Mouse (Mus musculus) kidney, postnatal 4 days (tissue): ENCODE measurements around the gene Thsd7b.
"Not testable (repeated sequence)": the region's sequence is repeated elsewhere in the genome, so short reads cannot be mapped to it uniquely, and the experiment has no call there.

Source experiments
- DNase-seq, 2 experiments: peaks; one replicate each; pipeline ENCODE4 v3.0.0; 2021; ENCODE audit warnings: mixed read lengths in 2 of 2

Thsd7b gene

DNA sequence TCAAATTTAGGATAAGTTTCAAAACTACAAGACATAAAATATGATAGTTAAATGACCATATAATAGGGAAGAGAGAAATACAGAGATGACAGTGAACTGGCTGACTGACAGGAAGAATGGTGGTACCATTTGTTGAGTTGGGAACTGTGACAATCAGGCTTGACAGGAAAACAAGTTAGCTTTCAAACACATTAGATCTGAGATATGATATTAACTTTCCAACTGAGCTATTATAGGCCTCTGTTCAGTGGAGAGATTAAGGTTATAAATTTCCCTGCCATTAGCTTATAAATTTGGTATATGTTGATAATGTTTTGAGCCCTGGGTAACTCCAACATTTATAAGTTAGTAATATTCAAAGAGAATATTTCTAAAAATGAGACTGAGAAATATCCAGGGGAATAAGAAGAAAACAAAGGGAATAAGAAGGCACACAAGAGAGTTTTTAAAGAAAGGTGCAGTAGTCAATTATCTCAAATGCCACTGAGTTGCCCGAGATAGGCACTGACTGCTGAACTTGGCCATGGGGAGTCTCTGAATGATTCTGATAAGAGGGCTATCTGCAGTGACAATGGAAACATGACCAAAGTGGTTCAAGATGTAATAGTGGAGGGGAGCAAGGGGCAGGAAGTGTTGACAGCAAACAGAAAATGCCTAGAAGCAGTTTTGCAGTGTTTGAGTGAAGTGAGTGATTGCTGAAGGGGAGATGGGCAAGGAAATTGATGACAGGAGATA, 839.6 kb downstream of the Thsd7b start:
- DNase-seq = no peak

DNA sequence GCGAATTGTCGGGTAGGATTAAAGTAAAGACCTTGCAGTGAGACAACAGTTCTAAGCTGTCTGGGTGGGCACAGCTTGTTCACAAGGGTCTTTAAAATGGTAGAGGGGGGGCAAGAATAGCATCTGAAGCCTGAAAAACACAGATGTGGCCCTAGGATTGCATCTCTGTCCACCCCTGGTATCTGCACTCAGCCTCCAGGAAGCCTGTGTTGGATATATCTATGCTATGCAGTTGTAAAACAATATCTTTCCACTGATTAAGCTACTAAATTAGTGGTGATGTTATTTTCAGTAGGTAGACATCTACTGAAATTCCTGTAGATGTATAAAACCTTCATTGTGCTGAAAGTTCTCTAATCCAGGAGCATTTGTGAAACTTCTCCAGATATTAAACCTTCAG, 840.4 kb downstream of the Thsd7b start:
- DNase-seq = no peak

DNA sequence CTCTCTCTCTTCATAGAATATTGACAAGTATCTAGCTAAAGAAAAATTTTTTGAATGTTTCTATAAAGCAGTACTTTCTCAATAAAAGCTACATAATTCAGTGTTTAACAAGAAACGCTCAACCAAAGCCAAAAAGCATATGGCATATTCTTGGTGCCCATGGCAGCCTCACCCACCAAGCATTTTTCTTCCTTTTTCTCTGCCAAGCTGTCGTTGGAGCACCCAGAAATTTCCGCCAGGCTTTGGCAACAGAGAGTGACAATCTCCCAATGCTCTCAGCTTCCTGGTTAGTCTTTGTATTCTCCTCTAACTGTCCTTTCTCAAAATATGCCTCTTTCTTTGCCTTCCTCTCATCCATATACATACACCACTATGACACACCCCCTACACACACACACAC, 857.8 kb downstream of the Thsd7b start:
- no peak for DNase-seq

DNA sequence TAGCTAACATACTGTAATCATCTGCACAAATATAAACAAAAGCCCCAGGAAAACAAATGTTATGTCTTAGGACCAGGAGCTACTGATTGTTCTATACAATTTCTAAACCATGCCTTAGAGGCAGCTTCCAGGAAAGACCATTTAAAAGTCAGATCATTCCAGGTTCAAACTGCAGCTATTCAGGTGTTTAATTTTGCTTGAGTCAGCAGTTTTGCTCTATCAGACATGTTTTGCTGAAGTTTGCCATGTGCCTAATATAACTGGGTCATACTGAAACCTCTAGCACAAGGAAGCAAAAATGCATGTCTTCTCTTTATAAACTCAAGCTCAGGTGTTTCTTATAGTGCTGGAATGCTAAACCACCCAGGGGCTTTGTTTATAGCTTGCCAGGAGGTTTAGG, 893.1 kb downstream of the Thsd7b start:
- no peak for DNase-seq

DNA sequence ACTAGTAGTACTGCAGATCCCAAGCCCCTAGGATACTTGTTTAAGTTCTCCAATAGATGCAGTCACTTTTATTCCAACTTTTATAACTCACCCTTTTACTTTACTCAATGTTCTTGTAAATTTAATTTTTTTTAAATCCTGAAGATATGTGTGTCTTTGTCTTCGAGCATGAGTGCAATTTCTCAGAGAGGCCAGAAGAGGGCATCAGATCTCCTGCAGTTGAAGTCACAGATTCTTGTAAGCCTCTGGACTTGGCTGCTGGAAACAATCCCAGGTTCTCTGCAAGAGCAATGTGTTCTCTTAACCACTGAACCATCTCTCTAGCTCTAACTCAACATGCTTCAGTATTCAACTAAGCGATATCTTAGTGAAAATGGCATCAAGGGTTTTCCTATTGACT, 894.2 kb downstream of the Thsd7b start:
- no peak for DNase-seq

DNA sequence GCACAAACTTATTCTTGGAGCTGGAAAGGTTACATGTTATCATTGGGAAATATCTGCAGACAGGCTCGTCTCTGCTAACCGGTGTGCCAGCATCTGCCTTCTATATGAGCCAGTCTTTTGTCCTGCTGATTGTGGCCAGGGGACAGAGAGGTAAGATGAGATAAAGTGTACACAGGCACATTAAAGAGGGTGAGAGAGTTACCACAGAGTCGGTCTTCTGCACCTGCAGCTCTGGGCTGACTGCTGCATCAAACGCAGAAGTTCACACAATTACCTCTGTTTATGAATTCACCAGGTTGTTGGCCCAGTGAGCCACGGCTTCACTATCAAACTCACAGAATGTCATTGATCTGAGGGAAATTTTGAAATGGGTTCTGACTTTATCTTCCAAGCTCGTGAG, 896.8 kb downstream of the Thsd7b start:
- no peak for DNase-seq

DNA sequence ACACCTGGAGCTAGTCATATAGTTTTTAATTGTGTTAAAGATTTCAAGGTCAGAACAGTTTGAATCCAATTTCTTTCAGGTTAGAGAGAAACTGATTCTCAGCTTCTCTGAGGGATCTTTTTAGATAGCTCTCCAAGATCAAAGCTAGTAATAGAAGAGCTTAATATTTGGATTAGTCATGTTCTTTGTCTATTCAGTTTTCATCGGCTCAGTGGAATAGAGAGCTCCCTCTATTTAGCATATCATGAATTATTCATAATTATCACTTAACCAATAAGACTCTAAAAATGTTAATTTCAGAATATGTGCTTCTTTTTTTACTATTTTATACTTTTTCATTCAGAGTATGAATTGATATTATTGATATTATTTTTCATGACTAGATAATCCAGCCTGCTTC, 897.2 kb downstream of the Thsd7b start:
- no peak for DNase-seq

DNA sequence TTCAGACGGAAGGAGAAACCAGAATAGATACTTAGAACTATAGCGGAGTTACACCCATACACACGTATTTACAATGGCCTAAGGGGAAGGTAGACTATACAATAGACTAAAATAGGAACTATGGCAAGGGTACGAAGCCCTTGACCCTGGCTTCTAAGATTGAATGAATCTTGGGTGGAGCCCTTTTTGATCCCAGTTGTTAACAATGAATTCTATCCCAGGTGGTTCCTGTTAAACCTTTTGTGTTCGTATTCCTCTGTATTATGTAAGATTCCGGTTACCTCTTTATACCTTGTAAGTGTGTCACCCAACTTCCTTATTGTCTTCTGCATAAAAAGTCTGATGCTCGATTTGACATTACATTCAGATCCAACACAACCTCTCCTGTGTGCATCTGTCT, 913.7 kb downstream of the Thsd7b start:
- DNase-seq = not testable (repeated sequence)

DNA sequence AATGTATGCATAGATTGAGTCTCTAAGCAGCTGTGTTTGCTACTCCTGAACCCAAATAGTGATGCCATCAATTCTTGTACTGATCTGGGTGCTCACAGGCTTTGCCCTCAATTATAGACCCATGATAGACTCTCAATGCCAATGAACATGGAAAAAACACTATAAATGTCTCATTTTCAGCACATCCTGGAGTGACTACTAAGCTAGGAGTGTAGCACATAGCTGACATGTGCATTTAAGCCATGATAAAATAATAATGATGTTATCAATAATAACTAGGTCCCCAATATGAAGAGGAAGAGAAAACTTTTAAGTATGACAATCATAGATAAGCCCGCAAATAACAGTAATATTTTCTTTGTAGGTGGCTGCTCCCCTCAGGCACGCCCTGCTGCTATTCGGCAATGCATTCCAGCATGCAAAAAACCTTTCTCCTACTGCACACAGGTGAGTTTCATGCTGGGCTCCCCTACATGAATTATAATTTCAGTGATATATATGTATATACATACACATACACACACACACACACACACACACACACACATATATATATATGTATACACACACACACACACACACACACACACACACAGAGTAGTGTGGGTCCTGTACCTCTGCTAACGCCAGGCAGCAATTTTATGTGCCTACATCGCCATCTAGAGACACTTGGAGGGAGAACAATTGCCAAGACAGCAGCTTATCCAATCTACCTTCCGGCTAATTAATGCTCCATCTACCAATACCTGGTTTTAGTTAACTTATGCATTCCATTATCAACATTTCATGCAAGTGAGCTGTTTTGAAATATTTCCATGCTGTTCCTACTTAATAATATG, 919.3 kb downstream of the Thsd7b start:
- DNase-seq = peak; percentile 39 to 46

DNA sequence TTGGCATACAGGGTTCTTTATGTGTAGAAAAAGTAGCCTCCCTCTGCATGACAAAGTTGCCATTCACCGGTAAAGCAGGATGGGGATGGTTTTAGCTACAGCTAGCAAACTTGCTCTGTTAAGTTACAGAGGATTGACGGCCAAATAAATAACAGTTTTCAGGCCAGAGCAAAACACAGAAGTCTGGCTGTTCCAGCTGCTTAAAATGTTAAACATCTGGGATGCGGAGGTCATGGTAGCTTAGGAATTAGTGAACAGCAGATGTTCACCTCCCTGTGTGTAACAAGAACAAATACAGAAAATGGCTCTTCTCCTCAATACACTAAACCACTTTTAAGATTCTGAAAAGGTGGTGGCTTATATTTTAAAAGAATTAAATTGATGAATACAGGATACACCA, 944.3 kb downstream of the Thsd7b start:
- no peak for DNase-seq

DNA sequence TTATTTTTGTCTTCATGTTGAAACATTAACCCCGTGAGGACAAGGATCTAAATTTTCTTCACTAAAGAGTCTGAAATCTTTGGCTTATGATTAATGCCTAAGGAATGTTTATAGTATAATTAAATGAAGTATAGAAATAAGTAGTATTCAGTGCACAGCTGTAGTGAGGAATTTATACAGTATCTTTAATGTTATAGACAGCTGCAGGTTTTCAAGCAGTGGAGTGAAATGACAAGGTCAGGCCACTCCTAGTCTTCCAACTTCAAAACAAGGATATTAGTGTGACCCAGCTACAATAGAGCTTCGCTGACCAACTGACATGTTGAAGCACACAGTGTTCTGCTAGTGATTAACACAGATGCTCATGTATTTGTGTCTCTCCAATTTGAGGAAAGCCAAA, 949.8 kb downstream of the Thsd7b start:
- no peak for DNase-seq

DNA sequence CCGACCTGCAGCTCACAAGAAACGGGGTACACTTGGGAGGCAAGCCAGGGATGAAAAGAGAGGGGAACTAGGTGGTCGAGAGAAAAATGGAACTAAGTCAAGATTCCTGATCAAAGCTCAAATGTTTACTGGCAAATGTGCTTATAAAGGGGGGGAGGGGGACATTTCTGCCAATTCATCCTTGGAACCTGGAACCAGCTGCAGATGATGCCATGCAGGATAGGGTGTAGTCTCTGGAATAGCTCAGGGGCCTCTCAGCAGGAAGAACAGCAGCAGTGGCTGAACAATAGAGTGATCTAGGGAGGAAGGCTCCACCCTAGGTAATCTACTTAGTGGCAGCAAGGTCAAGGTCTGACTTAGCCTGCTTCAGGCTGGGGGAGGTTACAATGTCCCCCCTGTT, 972.5 kb downstream of the Thsd7b start:
- no peak for DNase-seq

DNA sequence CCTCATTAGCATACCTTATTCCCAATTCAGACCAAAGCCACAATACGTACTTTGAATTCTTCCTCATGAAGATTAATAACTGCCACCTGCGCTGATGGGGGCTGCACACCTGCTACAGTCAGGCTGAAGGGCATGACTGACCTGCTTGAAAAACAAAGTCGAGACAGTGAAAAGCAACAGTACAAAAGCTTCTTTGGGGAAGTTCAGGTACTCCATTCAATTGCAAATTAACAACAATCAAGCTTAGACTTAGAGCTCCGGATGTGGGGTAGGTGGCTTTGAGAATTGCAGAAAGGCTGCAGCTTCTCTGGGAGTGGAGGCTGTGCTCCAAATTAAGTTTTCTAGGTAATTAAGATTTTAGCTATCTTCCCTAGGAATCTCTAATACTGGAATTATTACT, 973.2 kb downstream of the Thsd7b start:
- DNase-seq = not testable (repeated sequence)

DNA sequence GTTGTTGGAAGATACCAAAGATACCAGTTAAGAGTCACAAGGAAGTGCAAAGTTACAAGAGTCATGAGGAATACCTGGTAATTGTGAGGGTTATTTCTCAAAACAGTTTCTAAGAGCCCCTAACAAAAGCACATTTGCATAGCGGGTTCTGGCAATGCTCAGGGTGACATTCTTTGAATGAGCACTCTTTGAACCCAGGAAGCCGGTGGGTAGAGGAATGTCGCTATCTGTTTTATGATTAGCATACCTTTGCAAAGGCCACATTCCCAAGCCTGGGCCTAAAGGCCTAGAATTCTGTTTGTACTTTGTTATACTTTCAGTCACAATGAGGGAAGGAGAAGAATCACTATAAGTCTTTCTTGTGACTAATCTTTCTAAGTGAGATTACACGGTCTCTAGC, 973.8 kb downstream of the Thsd7b start:
- not testable (repeated sequence) for DNase-seq

DNA sequence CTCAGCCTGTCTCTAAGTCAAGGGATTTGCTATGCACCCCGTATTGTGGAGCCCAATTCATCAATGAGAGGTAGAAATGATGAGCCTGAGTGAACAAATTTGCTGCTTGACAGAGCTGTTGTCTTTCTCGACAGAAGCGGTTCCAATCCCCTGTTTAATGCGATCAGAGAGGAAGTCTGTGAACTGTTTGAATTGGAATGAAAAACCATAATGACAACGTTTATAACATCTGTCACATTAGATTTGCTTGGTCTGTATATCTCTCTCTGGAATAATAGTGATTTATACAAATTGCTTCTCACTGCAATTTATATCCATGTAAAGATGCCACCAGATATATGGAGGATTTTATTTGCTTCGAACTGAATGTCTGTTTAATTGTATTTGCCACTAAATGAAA, 988.9 kb downstream of the Thsd7b start:
- DNase-seq = no peak
